Mouse (Mus musculus) testis, adult 2 months (tissue): ENCODE data around the gene Gm20696.

Experiments
- CTCF ChIP-seq: fragments of 200-500 bp; IDR thresholded peaks from 2 replicates; pipeline ENCODE4 v1.5.1; 2012; ENCODE audit warnings: low read depth, mild to moderate bottlenecking, inconsistent platforms, low read length, moderate library complexity; ENCODE audit not compliant: control insufficient read depth, insufficient read depth, insufficient replicate concordance
- POLR2A ChIP-seq: fragments of 200-500 bp; IDR thresholded peaks from 2 replicates; pipeline ENCODE4 v1.6.1; 2012; ENCODE audit warnings: low read depth, mild to moderate bottlenecking, inconsistent platforms, low read length, moderate library complexity; ENCODE audit not compliant: control insufficient read depth

- no peak for TF ChIP-seq CTCF
- no peak for TF ChIP-seq POLR2A
Observed at GRCm38 (mm10) chr6:99217155-99217554, 449.4 kb downstream of the Gm20696 start.
